Mouse (Mus musculus): ENCODE results near the gene Tfpi. TPM values are rescaled to one million over a fixed set of nuclear protein-coding genes. Genes with fewer than 3 reads are reported as not detected.
A peak's percentile ranks its signal among the peaks of the same experiment; 100 is the strongest.

Gene Tfpi
- total RNA-seq, 2 experiments from 2014 or later, result 7.5 to 8.3 TPM

DNA sequence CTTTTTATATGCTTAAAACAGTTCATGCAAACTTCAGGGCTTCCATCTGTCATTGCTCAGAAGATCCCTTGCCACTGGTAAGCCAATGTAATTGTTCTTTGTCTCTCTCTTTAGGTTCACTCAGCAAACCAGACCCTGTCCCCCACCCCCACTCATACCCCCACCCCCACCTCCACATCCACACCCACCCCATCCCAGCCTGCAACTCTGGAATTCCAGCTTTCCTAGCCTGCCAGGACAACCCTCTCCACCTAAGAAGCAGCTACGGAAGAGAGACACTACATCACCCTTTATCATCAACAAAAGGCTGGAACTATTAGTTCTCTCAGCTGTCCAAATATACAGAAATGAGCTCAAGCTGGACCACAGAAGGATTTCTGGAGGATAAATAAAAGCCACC lies 974 bp downstream of the Tfpi start:
- ATAC-seq (ENCODE audit: poor library complexity, severe bottlenecking), result no peak

DNA sequence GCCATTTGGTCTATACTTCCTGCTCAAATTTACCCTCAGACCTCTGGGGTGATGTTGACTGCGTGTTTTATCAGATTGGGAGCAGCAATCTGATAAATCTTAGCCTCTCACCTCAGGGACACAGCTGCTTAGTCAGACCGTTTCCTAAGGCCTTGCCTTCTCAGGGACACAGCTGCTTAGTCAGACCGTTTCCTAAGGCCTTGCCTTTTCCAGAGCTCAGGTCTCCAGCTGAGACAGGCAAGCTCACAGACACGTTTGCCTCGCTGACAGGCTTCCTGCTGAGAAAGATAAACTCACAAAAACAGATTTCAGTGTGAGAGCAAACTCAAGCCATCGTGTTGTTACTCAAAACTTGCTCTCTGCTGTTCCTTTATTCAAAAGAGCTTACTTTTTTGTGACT lies 1.9 kb downstream of the Tfpi start:
- ATAC-seq (ENCODE audit: poor library complexity, severe bottlenecking), result no peak

DNA sequence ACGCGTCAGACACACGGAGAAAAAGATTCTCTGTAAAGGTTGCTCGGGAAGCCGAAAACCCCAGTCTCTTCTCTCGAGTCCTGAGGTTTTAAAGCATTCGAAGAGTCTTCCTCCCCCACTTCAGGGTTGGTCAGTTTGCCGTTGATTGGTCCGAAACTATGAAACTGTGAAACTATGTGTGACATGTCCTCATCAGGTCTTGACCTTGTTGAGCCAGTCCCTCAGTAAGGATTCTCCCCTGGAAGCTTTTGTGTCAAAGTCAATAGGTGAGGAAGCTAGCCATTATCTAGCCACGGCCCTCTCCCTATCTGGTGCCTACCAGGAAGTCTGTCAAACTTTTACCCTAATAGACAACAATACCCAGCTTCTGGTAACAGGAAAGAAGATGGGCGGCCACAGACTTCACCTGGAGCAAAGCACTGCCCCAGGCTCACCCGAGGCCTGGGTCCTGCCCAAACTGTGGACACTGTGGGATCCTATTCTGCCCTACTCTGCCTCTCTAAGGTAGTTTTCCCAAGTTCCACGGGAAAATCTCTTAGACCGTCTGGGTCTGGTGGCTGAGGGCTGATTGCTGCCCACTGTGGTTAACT lies 2.5 kb downstream of the Tfpi start:
- no peak for ATAC-seq (ENCODE audit: poor library complexity, severe bottlenecking)

DNA sequence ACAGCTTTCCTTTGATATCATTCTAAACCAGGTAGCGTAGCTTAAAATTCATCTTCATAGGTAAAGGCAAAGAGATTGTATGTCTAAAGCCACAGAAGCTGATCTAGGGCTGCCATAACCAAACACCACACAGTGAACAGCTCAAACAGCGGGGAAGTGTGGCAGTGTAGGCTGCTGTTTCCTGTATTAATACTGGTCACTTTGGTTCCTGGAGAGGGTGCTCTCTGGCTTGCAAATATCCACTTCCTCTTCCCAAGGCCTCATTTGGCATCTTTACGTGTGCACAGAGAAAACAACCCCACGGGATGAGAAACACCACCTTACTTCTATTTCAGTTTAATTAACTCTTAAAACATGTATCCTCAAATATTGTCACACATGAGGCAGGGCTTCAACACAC lies 9.2 kb downstream of the Tfpi start:
- ATAC-seq (ENCODE audit: poor library complexity, severe bottlenecking), result peak; percentile 72

DNA sequence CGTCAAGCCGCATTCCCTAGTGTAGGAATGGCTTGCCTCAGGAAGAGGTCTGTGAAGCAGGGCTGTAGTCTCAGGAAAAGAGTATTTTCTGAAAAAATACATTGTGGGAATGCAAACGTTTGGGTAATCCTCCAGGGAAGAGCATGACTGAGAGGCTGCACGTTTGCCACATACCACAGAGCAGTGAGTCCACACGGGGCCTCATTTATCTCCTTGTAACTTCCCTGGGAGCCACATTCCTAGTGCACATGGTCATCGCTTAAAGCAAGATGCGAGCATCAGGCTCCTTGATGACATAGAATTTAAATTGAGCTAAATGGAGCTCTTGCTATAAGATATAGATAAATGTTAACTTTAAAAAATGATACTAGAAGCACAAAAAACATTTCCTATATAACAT lies 11.6 kb downstream of the Tfpi start:
- no peak for ATAC-seq (ENCODE audit: poor library complexity, severe bottlenecking)

DNA sequence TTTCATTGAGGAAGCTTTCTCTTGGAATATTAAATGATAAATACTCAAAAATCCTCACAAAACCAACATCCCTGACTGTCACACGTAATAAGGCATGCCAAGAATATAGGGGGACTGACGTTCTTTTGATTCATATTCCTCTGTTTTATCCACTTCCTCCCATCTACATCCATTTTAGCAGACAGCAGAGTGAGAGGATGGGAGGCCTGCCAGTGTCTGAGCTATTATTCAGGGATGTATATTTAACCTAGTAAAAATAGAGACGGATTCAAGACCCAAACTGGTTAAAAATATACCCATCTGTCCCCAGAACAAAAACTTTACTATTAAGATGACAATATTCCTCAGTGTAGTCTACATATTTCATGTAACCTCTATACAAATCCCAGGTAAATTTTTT lies 14.2 kb downstream of the Tfpi start:
- ATAC-seq (ENCODE audit: poor library complexity, severe bottlenecking), result no peak

DNA sequence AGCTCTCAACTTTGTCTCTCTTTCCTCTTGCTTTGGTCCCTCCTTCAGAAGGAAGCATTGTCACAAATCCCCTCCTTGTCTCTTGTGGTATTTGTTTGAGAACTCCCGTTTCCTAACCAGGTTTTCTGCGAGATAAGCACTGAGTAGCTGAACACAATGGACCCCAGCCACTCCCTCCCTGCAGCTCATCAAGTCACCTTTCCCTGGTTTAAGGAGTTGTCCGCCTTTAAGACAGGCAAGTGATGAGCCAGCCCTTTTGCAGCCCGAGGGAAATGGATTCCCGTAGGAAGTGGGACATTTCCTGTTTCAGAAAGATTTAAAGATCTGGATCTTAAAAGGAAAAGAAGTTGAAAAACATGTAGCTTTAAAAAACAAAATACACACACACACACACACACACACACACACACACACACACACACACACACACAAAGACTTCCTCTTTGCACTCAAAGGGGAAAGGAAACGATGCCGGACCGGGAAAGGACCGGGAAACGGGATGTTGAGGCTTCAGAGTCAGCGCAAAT lies 16.9 kb downstream of the Tfpi start:
- peak; percentile 47; the same call in 1 of the 2 replicates for ATAC-seq (ENCODE audit: poor library complexity, severe bottlenecking)

DNA sequence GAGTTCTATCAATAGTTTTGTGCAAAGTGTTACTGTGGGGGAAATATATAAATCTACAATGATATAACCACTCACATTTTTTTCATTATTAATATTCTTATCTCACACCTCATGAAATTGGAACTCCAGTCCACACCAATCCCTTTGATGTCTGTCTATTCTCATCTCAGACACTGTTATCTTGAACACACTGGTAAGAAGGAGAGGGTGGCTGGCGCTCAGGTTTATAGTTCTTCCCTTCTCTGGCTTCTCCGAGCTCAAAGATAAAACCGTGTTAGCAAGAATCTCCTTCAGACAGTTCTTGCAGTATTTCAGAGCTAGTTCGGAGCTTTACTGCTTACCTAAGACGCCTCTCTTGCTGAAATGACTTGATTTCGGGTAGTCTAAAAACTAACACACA lies 19.4 kb downstream of the Tfpi start:
- ATAC-seq (ENCODE audit: poor library complexity, severe bottlenecking), result no peak

DNA sequence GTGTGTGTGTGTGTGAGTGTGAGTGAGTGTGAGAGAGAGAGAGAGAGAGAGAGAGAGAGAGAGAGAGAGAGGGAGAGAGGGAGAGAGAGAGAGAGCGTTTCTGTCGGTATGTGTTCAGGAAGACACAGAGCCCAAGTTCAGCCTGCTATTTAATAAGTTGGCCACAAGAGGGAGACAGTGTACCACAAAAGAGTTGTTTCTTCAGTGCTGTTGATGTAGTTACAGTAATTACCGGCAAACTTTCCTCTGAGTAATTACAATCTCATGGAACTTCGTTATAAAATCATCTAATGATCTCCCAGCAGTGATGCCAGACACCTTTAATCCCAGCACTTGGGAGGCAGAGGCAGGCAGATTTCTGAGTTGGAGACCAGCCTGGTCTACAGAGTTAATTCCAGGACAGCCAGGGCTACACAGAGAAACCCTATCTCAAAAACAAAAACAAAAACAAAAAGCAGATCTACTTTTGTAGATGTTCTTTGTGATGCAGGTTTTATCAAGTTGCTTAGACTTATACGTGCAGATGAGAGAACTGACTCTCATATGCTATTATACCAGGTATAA lies 21.3 kb downstream of the Tfpi start:
- peak; percentile 97 for ATAC-seq (ENCODE audit: poor library complexity, severe bottlenecking)

DNA sequence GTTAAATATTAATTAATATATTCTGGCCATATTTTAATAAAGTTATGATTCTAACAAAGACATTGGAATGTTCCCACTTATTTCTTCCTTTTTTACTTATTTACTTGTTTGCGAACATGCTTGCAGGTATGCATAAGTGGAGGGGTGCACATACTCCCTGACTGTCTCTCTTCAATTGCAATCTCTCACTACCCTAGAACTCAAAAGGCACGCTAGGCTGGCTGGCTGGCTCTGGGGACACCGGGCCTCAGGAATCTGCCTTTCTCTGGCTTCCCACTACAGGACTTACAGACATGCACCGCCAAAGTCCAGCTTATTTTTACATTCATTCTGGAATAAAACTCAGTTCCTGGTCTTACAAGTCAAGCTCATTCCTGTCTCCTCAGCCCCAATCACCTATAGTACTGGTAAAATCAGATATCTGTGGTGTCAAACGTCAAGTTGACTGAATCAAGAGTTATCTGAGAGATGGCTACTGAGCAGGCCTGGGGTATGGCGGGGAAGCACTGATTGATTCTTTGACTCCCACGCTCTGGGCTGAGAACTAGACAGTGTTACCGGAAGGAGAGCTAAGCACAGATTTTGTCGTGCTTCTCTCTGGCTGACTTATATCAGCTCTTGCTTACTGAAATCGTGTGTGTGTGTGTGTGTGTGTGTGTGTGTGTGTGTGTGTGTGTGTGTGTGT lies 21.9 kb downstream of the Tfpi start:
- ATAC-seq (ENCODE audit: poor library complexity, severe bottlenecking), result no peak

DNA sequence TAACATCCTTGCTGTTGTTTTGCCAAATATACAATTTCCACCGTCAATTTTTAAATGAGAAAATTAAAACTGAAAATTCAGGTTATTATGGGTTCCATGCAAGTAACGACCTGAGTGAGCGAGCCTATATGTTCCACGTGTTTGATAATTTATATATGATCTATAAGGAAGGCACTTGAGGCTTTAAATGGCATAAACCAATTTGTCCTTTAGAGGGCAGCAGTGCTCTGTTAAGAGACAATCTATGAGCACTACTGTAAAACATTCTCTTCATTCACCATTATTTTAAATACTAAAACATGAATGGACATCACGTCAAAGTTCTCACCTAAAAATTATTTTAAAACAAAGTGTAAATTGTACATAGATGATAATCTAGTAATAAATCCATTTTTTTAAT lies 22.5 kb downstream of the Tfpi start:
- ATAC-seq (ENCODE audit: poor library complexity, severe bottlenecking), result peak; percentile 82

DNA sequence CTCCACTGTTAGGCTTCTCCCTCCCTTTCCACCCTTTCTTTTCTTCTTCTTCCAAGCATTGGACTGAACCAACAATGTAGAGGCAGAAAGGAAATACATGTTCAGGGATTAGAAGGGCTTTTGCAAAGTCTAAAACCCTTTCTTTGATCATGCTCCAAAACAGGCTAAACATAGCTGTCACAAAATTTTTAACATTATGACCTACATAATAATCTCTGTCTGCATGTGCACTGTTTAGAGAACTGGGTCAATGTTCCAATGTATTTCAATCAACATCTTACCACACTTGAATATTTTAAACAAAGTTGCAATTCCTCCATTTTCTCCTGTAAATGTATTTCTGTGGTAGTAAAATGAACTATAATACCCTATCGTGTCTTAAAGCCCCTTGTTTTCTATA lies 31.1 kb downstream of the Tfpi start:
- no peak for ATAC-seq (ENCODE audit: poor library complexity, severe bottlenecking)

DNA sequence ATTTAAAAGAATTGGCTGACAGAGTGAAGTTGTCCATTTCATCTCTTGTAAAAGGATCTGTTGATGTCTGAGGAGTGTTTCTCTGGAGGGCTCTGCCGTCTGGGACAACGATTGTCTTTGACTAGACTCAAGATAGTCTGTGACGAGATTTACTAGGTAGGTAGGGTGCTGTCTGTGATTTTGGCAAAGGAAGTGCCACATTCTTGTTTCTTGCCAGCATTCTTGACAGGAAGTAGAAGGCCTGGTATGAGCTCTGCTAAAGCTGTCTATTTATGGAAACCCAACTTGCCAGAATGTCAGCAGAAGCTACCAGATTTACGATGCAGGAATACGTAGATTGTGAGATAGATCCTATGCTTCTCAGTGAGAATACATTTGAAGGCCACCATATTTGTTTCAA lies 34.6 kb downstream of the Tfpi start:
- no peak for ATAC-seq (ENCODE audit: poor library complexity, severe bottlenecking)

DNA sequence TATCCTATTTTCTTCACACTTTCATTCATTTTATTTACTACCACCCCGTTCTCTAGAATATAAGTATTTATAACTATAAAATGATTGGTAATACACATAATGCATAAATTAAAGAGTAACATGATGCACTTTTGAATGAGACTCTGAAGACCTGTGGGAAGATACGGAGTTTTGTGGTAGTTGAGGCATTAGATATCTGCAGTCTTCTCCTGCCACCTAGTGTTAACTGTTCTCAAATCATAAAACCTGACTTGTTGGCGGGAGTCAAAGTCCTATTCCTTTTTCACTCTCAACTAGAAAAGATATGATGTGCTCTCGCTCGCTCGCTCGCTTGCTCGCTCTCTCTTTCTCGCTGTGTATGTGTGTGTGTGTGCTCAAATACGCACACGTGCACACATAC lies 46.9 kb downstream of the Tfpi start:
- ATAC-seq (ENCODE audit: poor library complexity, severe bottlenecking), result peak; percentile 54

DNA sequence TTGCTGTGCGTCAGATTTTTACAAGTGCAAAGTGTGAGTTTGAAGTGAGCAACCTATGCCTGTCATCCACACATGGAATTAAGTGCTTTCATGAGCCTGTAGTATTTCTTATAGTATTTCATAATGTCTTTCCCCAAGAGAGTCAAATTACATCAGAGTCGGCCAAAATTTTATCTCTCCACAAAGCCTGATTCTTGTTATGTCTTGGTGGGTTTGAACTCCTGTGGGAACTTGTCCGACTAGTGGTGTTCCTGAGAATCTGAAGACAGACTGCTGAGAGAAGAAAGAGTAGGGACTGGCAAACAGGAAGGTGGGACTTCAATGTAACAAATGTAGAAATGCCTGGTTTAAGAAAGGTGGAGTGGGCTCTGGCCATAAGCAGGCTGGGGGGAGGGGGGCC lies 47.7 kb downstream of the Tfpi start:
- no peak for ATAC-seq (ENCODE audit: poor library complexity, severe bottlenecking)

DNA sequence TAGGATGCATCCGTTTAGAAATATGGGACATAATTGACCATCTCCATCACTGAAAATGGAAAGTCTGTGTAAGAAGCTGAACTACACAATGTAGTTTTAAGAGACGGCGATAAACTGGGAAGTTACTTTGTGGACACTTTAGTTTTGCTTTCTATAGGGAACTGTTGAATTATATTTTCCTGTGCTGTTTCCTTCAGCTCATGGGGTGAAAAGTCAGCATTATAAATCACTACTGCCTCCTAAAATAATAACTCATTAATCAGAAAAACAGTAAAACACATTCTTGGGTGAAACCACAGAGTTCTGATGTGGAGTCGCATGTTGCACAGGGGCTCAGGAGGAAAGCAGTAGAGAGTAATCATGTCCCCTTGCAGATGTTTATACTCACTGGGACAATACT lies 50.0 kb downstream of the Tfpi start:
- peak; percentile 38 for ATAC-seq (ENCODE audit: poor library complexity, severe bottlenecking)

DNA sequence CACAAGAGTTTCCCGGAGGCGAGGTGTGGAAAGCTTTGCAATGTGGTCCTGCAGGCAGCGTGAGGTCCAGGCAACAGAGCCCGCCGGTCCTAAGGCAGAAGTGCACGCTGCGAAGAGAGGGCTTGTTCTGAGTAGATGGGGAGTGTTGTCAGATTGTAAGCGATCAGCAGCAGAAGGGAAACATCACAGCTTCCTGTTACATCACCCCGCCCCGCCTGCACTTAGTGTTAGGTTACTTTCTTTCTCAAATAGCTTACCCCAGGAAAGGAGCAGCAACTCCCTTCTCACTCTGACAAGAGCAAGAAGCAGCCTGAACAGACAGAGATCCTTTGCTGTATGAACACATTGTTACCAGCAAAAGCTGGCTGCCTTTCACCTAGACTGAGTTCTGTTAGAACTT lies 51.4 kb downstream of the Tfpi start, which contains the start of gene Calcrl:
Gene Calcrl, minus strand, starts transcription at position 274 of the 400 bp plus-strand sequence.
- ATAC-seq (ENCODE audit: poor library complexity, severe bottlenecking), result peak; percentile 89

DNA sequence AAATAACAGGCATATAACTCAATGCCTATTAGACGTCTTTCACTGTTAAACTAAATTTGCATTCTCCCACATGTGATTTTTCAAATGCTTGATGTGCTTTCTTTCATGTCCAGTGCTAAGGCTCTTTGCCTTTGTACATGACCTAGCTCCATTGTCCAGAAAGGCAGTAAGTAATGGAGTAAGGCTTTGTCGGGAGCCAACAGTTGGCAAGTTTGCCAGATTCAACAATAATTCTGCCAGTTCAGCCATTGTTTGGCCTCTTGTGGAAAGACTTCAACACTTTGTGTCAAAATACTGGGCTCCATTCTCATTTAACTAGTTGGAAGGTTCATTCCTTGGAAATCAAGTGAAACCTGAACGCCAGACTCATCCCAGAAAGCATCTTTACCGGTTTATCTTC lies 60.1 kb downstream of the Tfpi start:
- no peak for ATAC-seq (ENCODE audit: poor library complexity, severe bottlenecking)

DNA sequence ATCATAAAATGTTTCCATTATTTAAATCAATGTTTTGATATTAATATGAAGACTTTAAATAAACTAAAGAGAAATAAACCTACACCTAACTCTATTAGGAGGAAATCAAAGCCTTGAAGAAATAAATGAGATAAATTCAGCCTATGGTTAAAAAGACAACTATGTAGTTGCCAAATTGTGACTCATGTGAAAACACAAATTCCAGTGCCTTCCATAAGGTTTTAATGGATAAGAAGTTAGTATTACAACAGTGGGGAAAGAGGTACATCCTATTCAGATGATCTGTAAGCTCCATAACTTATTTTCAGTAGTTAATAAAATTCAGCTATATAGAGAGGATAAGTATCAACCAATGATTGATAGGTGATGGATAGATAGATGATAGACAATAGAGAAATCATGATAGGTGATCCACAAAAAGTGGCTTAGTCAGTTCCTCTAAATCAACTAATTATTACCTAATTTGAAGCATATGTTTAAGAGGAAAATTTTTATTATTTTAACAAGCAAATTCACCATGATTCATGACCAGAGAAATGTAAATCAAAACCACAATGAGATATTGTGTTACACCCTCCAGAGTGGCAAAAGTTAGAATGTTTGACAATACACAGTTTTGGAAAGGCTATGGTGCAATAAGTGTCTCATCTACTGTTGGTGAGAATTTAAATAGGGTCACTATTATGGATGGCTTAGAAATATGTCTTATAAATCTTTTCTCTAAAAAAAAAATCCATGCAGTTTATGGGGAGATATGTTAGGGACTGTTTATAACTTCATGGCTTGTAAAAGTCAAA lies 66.6 kb downstream of the Tfpi start:
- ATAC-seq (ENCODE audit: poor library complexity, severe bottlenecking), result no peak

DNA sequence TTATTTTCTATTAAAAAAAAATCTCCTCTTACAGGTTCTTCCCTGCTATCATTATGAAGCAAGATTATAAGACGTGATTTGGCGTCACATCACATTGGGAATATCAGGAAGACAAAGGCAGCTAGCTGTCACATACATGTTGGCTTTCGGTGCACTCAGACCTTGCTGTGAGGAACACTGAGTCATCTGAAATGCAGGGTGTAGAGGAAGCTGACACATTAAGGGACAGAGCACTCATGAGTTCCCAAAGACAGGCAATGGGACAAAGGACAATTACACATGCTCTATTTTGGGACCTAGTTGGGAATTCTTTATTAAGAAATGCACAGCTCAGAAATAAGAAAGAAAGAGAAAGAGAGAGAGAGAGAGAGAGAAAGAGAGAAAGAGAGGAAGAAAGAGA lies 71.7 kb downstream of the Tfpi start:
- ATAC-seq (ENCODE audit: poor library complexity, severe bottlenecking), result no peak

DNA sequence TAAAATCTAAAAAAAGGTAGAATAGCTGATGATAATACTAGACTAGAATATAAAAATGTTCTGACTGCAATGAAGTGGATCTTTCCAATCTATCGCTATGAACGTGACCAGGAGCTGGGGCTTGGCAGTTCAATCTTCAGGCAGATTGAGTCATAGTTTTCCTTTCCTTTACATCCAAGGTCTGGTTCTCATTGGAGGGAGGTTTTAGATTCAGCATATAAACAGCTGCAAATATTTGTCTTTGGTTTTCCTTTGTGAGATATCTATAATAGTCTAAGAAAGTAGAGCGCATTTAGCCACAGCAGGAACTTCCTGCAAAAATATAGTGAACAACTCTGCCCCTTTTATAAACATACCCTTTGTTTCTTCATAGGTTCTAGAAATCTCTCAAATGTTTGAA lies 73.9 kb downstream of the Tfpi start:
- no peak for ATAC-seq (ENCODE audit: poor library complexity, severe bottlenecking)

DNA sequence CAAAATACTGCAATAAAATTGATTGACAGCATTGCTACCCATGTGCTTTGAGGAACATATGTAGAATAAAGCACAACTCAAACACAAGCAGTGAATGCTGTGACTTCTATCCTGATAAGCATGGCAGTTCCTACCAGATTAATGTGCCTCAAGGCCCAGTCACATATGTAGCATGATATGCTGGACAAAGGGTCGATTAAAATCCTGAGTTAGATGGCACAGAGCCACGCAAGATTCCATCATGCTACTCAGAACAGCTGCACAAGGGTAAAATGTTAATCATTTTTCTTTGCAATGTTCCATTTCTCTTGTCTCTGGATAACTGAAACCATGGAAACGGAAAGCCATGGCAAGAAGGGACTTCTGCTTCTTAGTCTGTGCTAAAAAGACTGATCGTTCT lies 80.0 kb downstream of the Tfpi start:
- ATAC-seq (ENCODE audit: poor library complexity, severe bottlenecking), result no peak

Measured in megakaryocyte, adult 5-6 weeks (primary cell).